Mouse (Mus musculus) lung, postnatal 0 days (tissue): ENCODE results near the gene Cubn.

Source experiments
- CTCF ChIP-seq: IDR thresholded peaks from 2 replicates; pipeline ENCODE4 v1.5.1; 2016; ENCODE audit warnings: antibody characterized with exemption, mild to moderate bottlenecking
- EP300 ChIP-seq: IDR thresholded peaks from 2 replicates; pipeline ENCODE4 v1.6.1; 2016; ENCODE audit warnings: antibody characterized with exemption, mild to moderate bottlenecking, control low read depth

DNA sequence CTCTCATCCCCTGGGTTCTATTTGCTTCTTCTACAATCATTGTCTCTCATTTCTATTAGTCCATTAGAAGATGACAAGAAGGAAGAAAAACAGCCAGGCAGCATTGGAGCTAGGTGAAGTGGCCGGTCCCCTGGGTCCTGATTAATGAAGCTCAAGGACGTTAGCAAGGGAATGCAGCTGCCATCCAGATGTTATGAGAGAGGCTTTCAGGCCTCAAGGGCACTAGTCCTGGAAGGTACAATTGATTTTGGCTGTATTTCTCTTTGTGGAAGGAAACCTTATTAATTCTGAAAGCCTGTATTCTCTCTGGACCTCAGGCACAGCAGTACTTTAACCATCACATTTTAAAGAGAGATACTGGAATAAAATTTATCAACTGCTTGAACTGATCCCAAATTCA, 41.1 kb downstream of the Cubn start:
- TF ChIP-seq CTCF (no peak), EP300 (no peak)
